Mouse (Mus musculus) lung, adult 2 months (tissue): ENCODE measurements at regions not wholly inside any gene's neighbourhood (a gene's known extent, or its start where the extent isn't known, plus 50 kb on each side); places are given as distances from the start of the nearest gene placed in this dataset.
"Not testable (repeated sequence)": the region's sequence is repeated elsewhere in the genome, so short reads cannot be mapped to it uniquely, and the experiment has no call there.

Source experiments
- DNase-seq: peaks from one replicate; pipeline ENCODE4 v3.0.0; 2022
- H3K4me1 ChIP-seq: fragments of 200-500 bp; 2 replicates; pipeline ENCODE4 v1.6.1; 2011; ENCODE audit warnings: low read length; ENCODE audit not compliant: control insufficient read depth, insufficient read depth
- H3K4me3 ChIP-seq: fragments of 200-500 bp; replicated peaks from 2 replicates; pipeline ENCODE3; 2011; ENCODE audit warnings: low read depth, mild to moderate bottlenecking, control low read depth, low read length; ENCODE audit errors: extremely low read depth
- CTCF ChIP-seq: fragments of 200-500 bp; IDR thresholded peaks from 2 replicates; pipeline ENCODE4 v1.5.1; 2011; ENCODE audit warnings: mild to moderate bottlenecking, low read length, control low read depth; ENCODE audit not compliant: insufficient read depth
- POLR2A ChIP-seq: fragments of 200-500 bp; IDR thresholded peaks from 2 replicates; pipeline ENCODE4 v1.6.1; 2011; ENCODE audit warnings: low read depth, mild to moderate bottlenecking, control low read depth, low read length, borderline replicate concordance; ENCODE audit errors: extremely low read depth
- WGBS: fragments of 180-500 bp; shearing (Covaris S2); methylation state at CpG from one replicate; pipeline ENCODE4 v1.1.7; 2018; 5-methylcytosine and 5-hydroxymethylcytosine counted together

- peak; percentile 31 for DNase-seq
- no peak for TF ChIP-seq CTCF
- TF ChIP-seq POLR2A: no peak
- Histone ChIP-seq H3K4me3 (no peak overlapping the region), H3K4me1 (no peaks in the 10 kb centered on the region; the same call in 1 of the 2 replicates)
- 13% methylated on average over 13 of the region's 13 CpGs for WGBS
Observed at GRCm38 (mm10) chr13:60479862-60480730, 121.7 kb upstream of the Dapk1 start.

DNA sequence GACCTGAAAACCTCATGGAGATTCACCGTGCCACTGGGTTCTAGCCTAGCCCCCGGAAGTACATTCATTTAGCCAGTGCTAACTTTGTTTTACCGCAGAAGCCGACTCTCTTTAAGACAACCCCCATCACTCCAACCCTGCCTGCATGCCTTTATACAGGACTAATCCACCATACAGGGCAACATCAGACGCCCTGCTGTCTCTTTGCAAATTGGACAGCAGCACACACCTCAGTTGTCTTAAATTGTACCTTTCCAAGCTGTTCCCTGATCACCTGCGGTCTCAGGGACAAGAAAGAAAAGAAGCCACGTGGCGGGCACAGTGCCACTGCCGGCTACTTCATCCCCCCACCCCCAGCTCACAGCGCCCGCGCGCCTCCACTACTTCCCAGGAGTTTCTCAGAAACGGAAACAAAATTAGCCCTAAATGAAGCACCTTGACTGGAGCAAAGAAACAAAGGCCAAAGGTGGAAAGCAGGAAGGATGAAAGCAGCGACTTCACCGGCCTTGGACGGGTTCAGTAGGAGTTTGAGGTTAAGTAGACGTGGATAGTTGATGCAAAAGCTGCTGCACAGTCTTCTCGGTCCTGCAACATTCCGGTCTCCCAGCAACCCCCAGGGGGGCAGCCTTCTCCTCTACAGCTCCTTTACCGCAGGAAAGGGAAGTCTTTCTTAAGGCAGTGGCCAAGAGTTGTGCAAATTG lies 120.9 kb upstream of the Dapk1 start:
- H3K4me3 ChIP-seq: no peak overlapping the region
- DNase-seq: peak; percentile 24
- no peaks in the 10 kb centered on the region; the same call in 1 of the 2 replicates for H3K4me1 ChIP-seq
- no peak for TF ChIP-seq POLR2A
- no peak for TF ChIP-seq CTCF
- 13% methylated on average over 21 of the region's 21 CpGs for WGBS

DNA sequence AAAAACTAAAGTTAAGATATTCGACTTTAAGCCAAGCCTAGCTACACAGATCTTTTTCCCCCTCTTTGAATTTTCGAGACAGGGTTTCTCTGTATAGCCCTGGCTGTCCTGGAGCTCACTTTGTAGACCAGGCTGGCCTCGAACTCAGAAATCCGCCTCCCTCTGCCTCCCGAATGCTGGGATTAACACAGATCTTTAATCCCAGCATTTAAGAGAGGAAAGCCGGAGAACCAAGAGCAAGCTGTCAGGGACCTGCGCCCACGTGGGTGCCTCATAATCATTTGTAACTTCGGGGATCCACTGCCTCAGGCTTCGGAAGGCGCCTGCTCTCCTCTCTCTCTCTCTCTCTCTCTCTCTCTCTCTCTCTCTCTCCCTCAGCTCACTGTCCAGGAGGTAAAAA lies 120.3 kb upstream of the Dapk1 start:
- not testable (repeated sequence) for DNase-seq, H3K4me1 ChIP-seq, H3K4me3 ChIP-seq
- 79% methylated on average over 11 of the region's 11 CpGs for WGBS

DNA sequence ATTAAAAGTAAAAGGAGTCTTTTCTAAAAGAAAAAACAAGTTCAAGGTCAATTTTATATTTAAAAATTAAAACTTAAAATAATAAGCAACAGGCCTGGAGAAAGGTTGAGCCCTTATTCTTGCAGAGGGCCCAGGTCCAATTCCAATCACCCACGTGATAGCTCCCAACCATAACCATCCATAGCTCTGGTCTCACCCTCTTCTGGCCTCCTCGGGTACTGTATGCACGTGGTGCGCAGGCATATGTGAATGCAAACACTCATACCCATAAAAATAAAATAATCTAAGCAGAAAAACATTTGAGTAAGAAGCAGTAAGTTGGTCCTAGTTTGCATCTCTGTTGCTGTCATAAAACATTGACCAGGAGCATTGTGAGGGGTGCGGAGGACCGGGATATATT lies 119.8 kb upstream of the Dapk1 start:
- Histone ChIP-seq H3K4me3 (no peak overlapping the region), H3K4me1 (no peaks in the 10 kb centered on the region; the same call in 1 of the 2 replicates)
- WGBS: 95% methylated on average over 6 of the region's 6 CpGs
- DNase-seq: no peak
- TF ChIP-seq POLR2A (no peak), CTCF (no peak)

GRCm38 (mm10) chr13:60486105-60486504 lies 115.6 kb upstream of the Dapk1 start:
- H3K4me3 ChIP-seq: no peak overlapping the region
- H3K4me1 ChIP-seq: no peaks in the 10 kb centered on the region
- TF ChIP-seq CTCF (no peak), POLR2A (no peak)
- no peak for DNase-seq
- WGBS: 51% methylated on average over 2 of the region's 2 CpGs

DNA sequence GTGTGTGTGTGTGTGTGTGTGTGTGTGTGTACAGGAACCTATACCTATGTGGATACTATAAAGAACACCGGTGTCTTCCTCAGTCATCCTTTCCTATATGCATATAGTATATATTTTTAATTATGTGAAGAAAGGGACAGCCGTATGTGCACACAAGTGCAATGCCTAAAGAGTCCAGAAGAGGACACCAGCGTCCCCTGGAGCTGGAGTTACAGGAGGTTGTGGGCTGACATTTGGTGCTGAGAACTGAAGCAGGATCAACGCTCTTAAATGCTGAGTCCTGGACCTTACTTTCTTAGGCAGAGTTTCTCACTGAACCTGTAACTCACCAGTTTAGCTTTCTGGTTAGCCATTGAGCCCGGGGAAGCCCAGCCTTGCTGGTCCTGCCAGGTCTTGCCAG lies 114.9 kb upstream of the Dapk1 start:
- Histone ChIP-seq H3K4me1 (no peaks in the 10 kb centered on the region), H3K4me3 (no peak overlapping the region)
- WGBS: 94% methylated on average over 5 of the region's 5 CpGs
- DNase-seq: no peak
- TF ChIP-seq POLR2A: no peak
- no peak for TF ChIP-seq CTCF

GRCm38 (mm10) chr13:60488131-60488883 lies 113.4 kb upstream of the Dapk1 start:
- no peak for TF ChIP-seq POLR2A
- TF ChIP-seq CTCF: no peak
- H3K4me3 ChIP-seq: no peak overlapping the region
- no peak for DNase-seq
- 37% methylated on average over 13 of the region's 13 CpGs for WGBS
- H3K4me1 ChIP-seq: no peaks in the 10 kb centered on the region

- no peak for TF ChIP-seq CTCF
- no peak for TF ChIP-seq POLR2A
- WGBS: 65% methylated on average over 4 of the region's 4 CpGs
- H3K4me1 ChIP-seq: no peaks in the 10 kb centered on the region
Observed at GRCm38 (mm10) chr13:60488884-60489265, 112.9 kb upstream of the Dapk1 start.

GRCm38 (mm10) chr13:60491948-60492464 lies 109.7 kb upstream of the Dapk1 start:
- 40% methylated on average over 16 of the region's 16 CpGs for WGBS
- H3K4me3 ChIP-seq: no peak overlapping the region
- TF ChIP-seq POLR2A: no peak
- TF ChIP-seq CTCF: no peak

More at GRCm38 (mm10) chr13:60488884-60489265, 112.9 kb upstream of the Dapk1 start:
- no peak for DNase-seq
- no peak overlapping the region for H3K4me3 ChIP-seq

More at GRCm38 (mm10) chr13:60491948-60492464, 109.7 kb upstream of the Dapk1 start:
- H3K4me1 ChIP-seq: no peaks in the 10 kb centered on the region
- no peak for DNase-seq
